ENCODE assay signal across 9 mouse cellular contexts in genomic region chr14:62555309-62555829, GRCm38 (mm10). TPM values are rescaled to one million over a fixed set of nuclear protein-coding genes. Genes with fewer than 3 reads are reported as not detected.
DNase-seq lines count a peak whose midpoint lies in the region; ATAC-seq and TF ChIP-seq lines count a peak whose summit lies in the region.
"Had no signal": no experiment of that assay in that cellular context is flagged by ENCODE, and none has a peak within 500 bp of the region (broad histone marks: within the 10 kb centered on the region; RNA-seq: fewer than 3 reads in every experiment).

Fam124a (plus strand) TSS chr14:62555737.

- H3ac ChIP-seq in C2C12 (ENCODE audit: control insufficient read depth, insufficient read length, low read depth) = peak within 1 kb of the TSS; percentile 54

- H3K9ac ChIP-seq in heart, embryonic 12.5 days = peak within 1 kb of the TSS; percentile 84
- H3K9ac ChIP-seq in kidney, embryonic 15.5 days = peak within 1 kb of the TSS; percentile 56
- H3K9ac ChIP-seq in limb, embryonic 15.5 days = peak within 1 kb of the TSS; percentile 29; the same call in 1 of the 2 replicates
- H3K9ac ChIP-seq in midbrain, embryonic 16.5 days (ENCODE audit: low read depth, low read length) = peak within 1 kb of the TSS; percentile 86

- no peaks in the 10 kb centered on the region for H3K79me3 ChIP-seq in C2C12 (ENCODE audit: low read depth)

- under 1% methylated on average over 51 of the region's 51 CpGs for WGBS in forebrain, embryonic 10.5 days
- whole genome bisulfite sequencing in heart, embryonic 12.5 days = under 1% methylated on average over 50 of the region's 51 CpGs
- WGBS in kidney, embryonic 15.5 days = under 1% methylated on average over 51 of the region's 51 CpGs
- WGBS in limb, embryonic 15.5 days = under 1% methylated on average over 46 of the region's 51 CpGs
- under 1% methylated on average over 41 of the region's 51 CpGs for WGBS in midbrain, embryonic 16.5 days

- H3K36me3 ChIP-seq in C2C12 (ENCODE audit: control insufficient read depth, insufficient read depth) = no peaks in the 10 kb centered on the region
- H3K36me3 ChIP-seq in forebrain, embryonic 10.5 days (replicated peaks) = no peaks in the 10 kb centered on the region
- H3K36me3 ChIP-seq in heart, embryonic 12.5 days = no peaks in the 10 kb centered on the region
- H3K36me3 ChIP-seq in kidney, embryonic 15.5 days = no peaks in the 10 kb centered on the region
- no peaks in the 10 kb centered on the region for H3K36me3 ChIP-seq in limb, embryonic 15.5 days
- H3K36me3 ChIP-seq in midbrain, embryonic 16.5 days (ENCODE audit: control insufficient read depth, insufficient read depth, low read length) = no peaks in the 10 kb centered on the region
- H3K36me3 ChIP-seq in splenic B cell, adult 2 months (ENCODE audit: control insufficient read depth, insufficient read depth, low read length, poor library complexity, severe bottlenecking) = no peaks in the 10 kb centered on the region

- peaks cover 25% of the 10 kb centered on the region for H3K4me1 ChIP-seq in forebrain, embryonic 10.5 days
- peaks cover 17% of the 10 kb centered on the region for H3K4me1 ChIP-seq in heart, embryonic 12.5 days (replicated peaks)
- peaks cover 25% of the 10 kb centered on the region for H3K4me1 ChIP-seq in kidney, embryonic 15.5 days
- peaks cover 14% of the 10 kb centered on the region for H3K4me1 ChIP-seq in limb, embryonic 15.5 days
- peaks cover 17% of the 10 kb centered on the region for H3K4me1 ChIP-seq in midbrain, embryonic 16.5 days (ENCODE audit: control insufficient read depth, insufficient read depth, low read length)

- H3K9me3 ChIP-seq in forebrain, embryonic 10.5 days = no peaks in the 10 kb centered on the region
- no peaks in the 10 kb centered on the region for H3K9me3 ChIP-seq in heart, embryonic 12.5 days (replicated peaks)
- no peaks in the 10 kb centered on the region for H3K9me3 ChIP-seq in kidney, embryonic 15.5 days (replicated peaks)
- H3K9me3 ChIP-seq in limb, embryonic 15.5 days = no peaks in the 10 kb centered on the region
- no peaks in the 10 kb centered on the region for H3K9me3 ChIP-seq in midbrain, embryonic 16.5 days (replicated peaks; ENCODE audit: control insufficient read depth, low read length, poor library complexity, severe bottlenecking)

- peak; percentile 74 for DNase-seq in brain, embryonic 18.5 days (ENCODE audit: low read depth, low spot score)
- DNase-seq in forebrain, embryonic 10.5 days (ENCODE audit: extremely low spot score, low spot score) = peak; percentile 71
- DNase-seq in splenic B cell, adult 2 months (ENCODE audit: low read depth, low spot score) = peak; percentile 15

- H3K27ac ChIP-seq in forebrain, embryonic 10.5 days = peak within 1 kb of the TSS; percentile 89
- no peak within 1 kb of the TSS for H3K27ac ChIP-seq in heart, embryonic 12.5 days (ENCODE audit: poor library complexity, severe bottlenecking)
- H3K27ac ChIP-seq in kidney, embryonic 15.5 days = peak within 1 kb of the TSS; percentile 66; the same call in 1 of the 2 replicates
- no peak within 1 kb of the TSS for H3K27ac ChIP-seq in limb, embryonic 15.5 days
- H3K27ac ChIP-seq in midbrain, embryonic 16.5 days (ENCODE audit: low read length) = peak within 1 kb of the TSS; percentile 77

- no peak within 1 kb of the TSS for H3K4me3 ChIP-seq in C2C12 (ENCODE audit: insufficient read depth, poor library complexity, severe bottlenecking)
- peak within 1 kb of the TSS; percentile 75 for H3K4me3 ChIP-seq in forebrain, embryonic 10.5 days
- peak within 1 kb of the TSS; percentile 69 for H3K4me3 ChIP-seq in heart, embryonic 12.5 days
- peak within 1 kb of the TSS; percentile 62 for H3K4me3 ChIP-seq in kidney, embryonic 15.5 days (replicated peaks)
- H3K4me3 ChIP-seq in limb, embryonic 15.5 days = peak within 1 kb of the TSS; percentile 56
- peak within 1 kb of the TSS; percentile 74 for H3K4me3 ChIP-seq in midbrain, embryonic 16.5 days (ENCODE audit: low read depth, low read length)

- peaks cover 16% of the 10 kb centered on the region for H3K27me3 ChIP-seq in C2C12 (ENCODE audit: control insufficient read depth, insufficient read depth, insufficient read length)
- peaks cover 63% of the 10 kb centered on the region for H3K27me3 ChIP-seq in forebrain, embryonic 10.5 days (ENCODE audit: poor library complexity, severe bottlenecking)
- peaks cover 27% of the 10 kb centered on the region for H3K27me3 ChIP-seq in heart, embryonic 12.5 days (replicated peaks)
- peaks cover 27% of the 10 kb centered on the region; the same call in 1 of the 2 replicates for H3K27me3 ChIP-seq in kidney, embryonic 15.5 days
- H3K27me3 ChIP-seq in limb, embryonic 15.5 days = peaks cover 40% of the 10 kb centered on the region
- no peaks in the 10 kb centered on the region for H3K27me3 ChIP-seq in midbrain, embryonic 16.5 days (ENCODE audit: control insufficient read depth, insufficient read depth, low read depth, low read length)
- no peaks in the 10 kb centered on the region for H3K27me3 ChIP-seq in splenic B cell, adult 2 months (ENCODE audit: control insufficient read depth, insufficient read depth, low read length, poor library complexity, severe bottlenecking)
- H3K27me3 ChIP-seq: CH12.LX had no signal

- ATAC-seq in heart, embryonic 12.5 days (ENCODE audit: insufficient number of reproducible peaks, low FRiP score) = peak; percentile 81
- peak; percentile 87 for ATAC-seq in kidney, embryonic 15.5 days (replicated peaks; ENCODE audit: low FRiP score)
- ATAC-seq in limb, embryonic 15.5 days (ENCODE audit: insufficient number of reproducible peaks, low FRiP score, low TSS enrichment, low read depth) = peak; percentile 88
- peak; percentile 93 for ATAC-seq in midbrain, embryonic 16.5 days

- TF ChIP-seq CTCF in C2C12 (IDR thresholded peaks at IDR 0.05; ENCODE audit: control insufficient read depth, insufficient read depth, insufficient read length) = peak; percentile 82

- H3K4me2 ChIP-seq in heart, embryonic 12.5 days = peak within 1 kb of the TSS; percentile 98
- H3K4me2 ChIP-seq in kidney, embryonic 15.5 days = peak within 1 kb of the TSS; percentile 92
- H3K4me2 ChIP-seq in limb, embryonic 15.5 days = peak within 1 kb of the TSS; percentile 80
- H3K4me2 ChIP-seq in midbrain, embryonic 16.5 days (ENCODE audit: low read length) = peak within 1 kb of the TSS; percentile 64

- H3K79me2 ChIP-seq in C2C12 (ENCODE audit: control insufficient read depth, insufficient read depth) = no peaks in the 10 kb centered on the region

TF ChIP-seq in C2C12, 6 proteins besides CTCF, POLR2A, EP300 and RAD21:
- no peak for TF ChIP-seq FOSL1 (IDR thresholded peaks at IDR 0.05; ENCODE audit: insufficient read depth, low read length, poor library complexity, severe bottlenecking)
- no peak for TF ChIP-seq MYOG (IDR thresholded peaks at IDR 0.05; ENCODE audit: control insufficient read depth, extremely low read depth, insufficient read length)
- no peak for TF ChIP-seq USF1 (IDR thresholded peaks at IDR 0.05; ENCODE audit: low read depth)
- no peak for TF ChIP-seq CEBPB (IDR thresholded peaks at IDR 0.05; ENCODE audit: low read depth)
- TF ChIP-seq MAX (IDR thresholded peaks at IDR 0.05) = no peak
- no peak for TF ChIP-seq MYOD1 (IDR thresholded peaks at IDR 0.05; ENCODE audit: control insufficient read depth, insufficient read length, low read depth)

RNA-seq across cellular contexts. Expression of gene Fam124a, which starts in this region (rescaled TPM):
- polyA plus RNA-seq in C2C12 (2012; fragmentation: generic; extraction: Trizol) = 0.19 TPM
- polyA plus RNA-seq in forebrain, embryonic 10.5 days (2016; fragmentation: Nextera tagmentation; extraction: Ambion mirVana) = 4.3 and 4.5 TPM in 2 replicates
- 1.9 and 3.1 TPM in 2 replicates for polyA plus RNA-seq in heart, embryonic 12.5 days (2016; fragmentation: Nextera tagmentation; extraction: Ambion mirVana)
- 7.4 and 8.4 TPM in 2 replicates for polyA plus RNA-seq in kidney, embryonic 15.5 days (2015; fragmentation: Nextera tagmentation; extraction: Ambion mirVana)
- 3.7 and 4.4 TPM in 2 replicates for polyA plus RNA-seq in limb, embryonic 15.5 days (2015; fragmentation: Nextera tagmentation; extraction: Ambion mirVana)
- polyA plus RNA-seq in midbrain, embryonic 16.5 days (2015; fragmentation: Nextera tagmentation; extraction: Ambion mirVana) = 48.4 and 55.3 TPM in 2 replicates

Comparison
In these comparisons a context has a peak if more than half of its experiments do, and no peak if none do; other contexts are left out.
1. DNase-seq: peak in every context shown above with its lines; median percentile 74 in brain, embryonic 18.5 days; 71 in forebrain, embryonic 10.5 days; 15 in splenic B cell, adult 2 months.
2. H3K27ac ChIP-seq: peak in forebrain, embryonic 10.5 days (single experiment), kidney, embryonic 15.5 days (single experiment) and midbrain, embryonic 16.5 days (single experiment); none in heart, embryonic 12.5 days (single experiment) and limb, embryonic 15.5 days (single experiment).
3. H3K9ac ChIP-seq: peak in every context shown above with its lines; median percentile 86 in midbrain, embryonic 16.5 days; 84 in heart, embryonic 12.5 days; 56 in kidney, embryonic 15.5 days; 29 in limb, embryonic 15.5 days.
4. Peak in every context shown above with its lines, with median percentiles within 50 percentile points of each other: ATAC-seq and H3K4me2 ChIP-seq.